Mouse (Mus musculus) limb, embryonic 14.5 days (tissue): ENCODE results near the gene Gstp3. TPM values are rescaled to one million over a fixed set of nuclear protein-coding genes. Genes with fewer than 3 reads are reported as not detected.
"Not testable (repeated sequence)": the region's sequence is repeated elsewhere in the genome, so short reads cannot be mapped to it uniquely, and the experiment has no call there.

ENCODE experiments used
- ATAC-seq: fragments of 200-750 bp; cut with Nextera tagmentation; 2 replicates; pipeline ENCODE4 v1.8.0; 2017; ENCODE audit warnings: low read depth, moderate number of reproducible peaks, moderate TSS enrichment; ENCODE audit not compliant: low FRiP score
- DNase-seq: peaks from one replicate; pipeline ENCODE4 v3.0.0-alpha.2; 2015; ENCODE audit warnings: low spot score
- H3K27ac ChIP-seq: fragments of 300-500 bp; sonication (generic); replicated peaks from 2 replicates; pipeline ENCODE4 v1.5.1; 2014; ENCODE audit warnings: low read depth, mild to moderate bottlenecking, low read length, moderate library complexity, mixed read lengths
- H3K27me3 ChIP-seq: fragments of 300-500 bp; sonication (generic); 2 replicates; pipeline ENCODE4 v1.6.1; 2014; ENCODE audit warnings: low read length, mixed read lengths; ENCODE audit not compliant: control insufficient read depth, insufficient read depth
- H3K36me3 ChIP-seq: fragments of 300-500 bp; sonication (generic); 2 replicates; pipeline ENCODE4 v1.6.1; 2014; ENCODE audit warnings: mild to moderate bottlenecking, low read length, moderate library complexity, mixed read lengths; ENCODE audit not compliant: control insufficient read depth, insufficient read depth
- H3K4me1 ChIP-seq: fragments of 300-500 bp; sonication (generic); 2 replicates; pipeline ENCODE4 v1.6.1; 2014; ENCODE audit warnings: antibody characterized with exemption, low read length, mixed read lengths; ENCODE audit not compliant: control insufficient read depth, insufficient read depth
- H3K4me2 ChIP-seq: fragments of 300-500 bp; sonication (generic); replicated peaks from 2 replicates; pipeline ENCODE4 v1.6.1; 2014; ENCODE audit warnings: low read depth, mild to moderate bottlenecking, low read length, moderate library complexity; ENCODE audit not compliant: severe bottlenecking
- H3K4me3 ChIP-seq: fragments of 300-500 bp; sonication (generic); replicated peaks from 2 replicates; pipeline ENCODE4 v1.5.1; 2014; ENCODE audit warnings: low read length
- H3K9ac ChIP-seq: fragments of 300-500 bp; sonication (generic); 2 replicates; pipeline ENCODE4 v1.6.1; 2014; ENCODE audit warnings: mild to moderate bottlenecking, low read depth, low read length, moderate library complexity; ENCODE audit not compliant: severe bottlenecking
- H3K9me3 ChIP-seq: fragments of 300-500 bp; sonication (generic); 2 replicates; pipeline ENCODE4 v1.6.1; 2016; ENCODE audit warnings: low read length; ENCODE audit not compliant: control insufficient read depth
- POLR2A ChIP-seq: fragments of 200-500 bp; IDR thresholded peaks from 2 replicates; pipeline ENCODE4 v1.8.0; 2012; ENCODE audit warnings: inconsistent platforms, mild to moderate bottlenecking, moderate library complexity, borderline replicate concordance; ENCODE audit not compliant: insufficient read depth, insufficient read length; ENCODE audit errors: extremely low read depth
- WGBS: fragments of 180-500 bp; shearing (Covaris S2); extraction: QIAGEN DNeasy Blood & Tissue Kit; methylation state at CpG from one replicate; pipeline ENCODE4 v1.1.7; 2014; 5-methylcytosine and 5-hydroxymethylcytosine counted together
- polyA plus RNA-seq, 2 experiments: library from polyadenylated mRNA; depleted of rRNA in 1 of 2; stranded (reverse) in 1 of 2; unstranded in 1 of 2; fragments of >200 nt; fragmentation: Nextera tagmentation in 1 of 2; extraction: Ambion mirVana in 1 of 2; gene quantifications; 2 replicates each; pipeline versions ENCODE4 v1.2.1 to v1.2.3; 2012 to 2014

Gene Gstp3
- polyA plus RNA-seq, 2 experiments, result 0.47 to 0.69 TPM

GRCm38 (mm10) chr19:4068717-4069410, 9.5 kb upstream of the Gstp3 start:
- no peak overlapping the region for H3K4me3 ChIP-seq
- H3K4me1 ChIP-seq, result no peaks in the 10 kb centered on the region
- no peaks in the 10 kb centered on the region for H3K36me3 ChIP-seq
- no peaks in the 10 kb centered on the region for H3K9me3 ChIP-seq
- H3K27me3 ChIP-seq, result no peaks in the 10 kb centered on the region
- no peak overlapping the region for H3K4me2 ChIP-seq
- DNase-seq (no peak), ATAC-seq (no peak)
- H3K27ac ChIP-seq, result no peak overlapping the region
- WGBS, result 74% methylated on average over 15 of the region's 15 CpGs
- no peak for TF ChIP-seq POLR2A
- no peak overlapping the region for H3K9ac ChIP-seq

- not testable (repeated sequence) for H3K9me3 ChIP-seq, ATAC-seq, H3K4me3 ChIP-seq, DNase-seq, H3K27me3 ChIP-seq, H3K9ac ChIP-seq, H3K36me3 ChIP-seq, H3K4me1 ChIP-seq, H3K27ac ChIP-seq, H3K4me2 ChIP-seq
- WGBS, result 86% methylated on average over 2 of the region's 2 CpGs
Observed at GRCm38 (mm10) chr19:4068242-4068641, 8.9 kb upstream of the Gstp3 start.

- Histone ChIP-seq H3K27me3 (no peaks in the 10 kb centered on the region), H3K9ac (no peak overlapping the region), H3K4me3 (no peak overlapping the region), H3K4me2 (no peak overlapping the region), H3K9me3 (no peaks in the 10 kb centered on the region), H3K27ac (no peak overlapping the region), H3K36me3 (no peaks in the 10 kb centered on the region), H3K4me1 (no peaks in the 10 kb centered on the region)
- ATAC-seq (no peak), DNase-seq (no peak)
- no peak for TF ChIP-seq POLR2A
Observed at GRCm38 (mm10) chr19:4066877-4067276, 7.5 kb upstream of the Gstp3 start.

GRCm38 (mm10) chr19:4066280-4066679, 6.9 kb upstream of the Gstp3 start:
- Histone ChIP-seq H3K27ac (no peak overlapping the region), H3K9ac (no peak overlapping the region), H3K36me3 (no peaks in the 10 kb centered on the region), H3K27me3 (no peaks in the 10 kb centered on the region), H3K9me3 (no peaks in the 10 kb centered on the region), H3K4me3 (no peak overlapping the region), H3K4me2 (no peak overlapping the region), H3K4me1 (no peaks in the 10 kb centered on the region)
- no peak for TF ChIP-seq POLR2A
- 57% methylated on average over 6 of the region's 6 CpGs for WGBS
- ATAC-seq (no peak), DNase-seq (no peak)

- H3K4me3 ChIP-seq, H3K4me2 ChIP-seq, DNase-seq, H3K4me1 ChIP-seq, H3K9ac ChIP-seq, ATAC-seq, H3K9me3 ChIP-seq, H3K27me3 ChIP-seq, H3K27ac ChIP-seq, H3K36me3 ChIP-seq: not testable (repeated sequence)
- WGBS, result 16% methylated on average over 3 of the region's 11 CpGs
Observed at GRCm38 (mm10) chr19:4064501-4064900, 5.1 kb upstream of the Gstp3 start.

GRCm38 (mm10) chr19:4063357-4063756, 4.0 kb upstream of the Gstp3 start:
- H3K27me3 ChIP-seq, H3K36me3 ChIP-seq, H3K4me3 ChIP-seq, H3K9ac ChIP-seq, H3K9me3 ChIP-seq, H3K4me2 ChIP-seq, H3K4me1 ChIP-seq, DNase-seq, H3K27ac ChIP-seq, ATAC-seq: not testable (repeated sequence)
- 80% methylated on average over 2 of the region's 4 CpGs for WGBS
